33 mouse cellular contexts compared by ENCODE assay signal in genomic region chr13:37611387-37611786, GRCm38 (mm10).
"Had no signal": no experiment of that assay in that cellular context is flagged by ENCODE, and none has a peak within 500 bp of the region (broad histone marks: within the 10 kb centered on the region; RNA-seq: fewer than 3 reads in every experiment).

No protein-coding gene starts in this region.

- H3K9ac ChIP-seq: heart, embryonic 13.5 days; heart, embryonic 15.5 days; hindbrain, embryonic 12.5 days; hindbrain, embryonic 13.5 days; hindbrain, embryonic 14.5 days; hindbrain, embryonic 15.5 days; intestine, embryonic 15.5 days had no signal

- H3K27me3 ChIP-seq: heart, embryonic 13.5 days; heart, embryonic 15.5 days; hindbrain, embryonic 12.5 days; hindbrain, embryonic 13.5 days; hindbrain, embryonic 15.5 days; intestine, embryonic 15.5 days had no signal

- H3K36me3 ChIP-seq: heart, embryonic 10.5 days; heart, embryonic 13.5 days; heart, embryonic 15.5 days; hindbrain, embryonic 10.5 days; hindbrain, embryonic 12.5 days; hindbrain, embryonic 13.5 days; hindbrain, embryonic 15.5 days; intestine, embryonic 15.5 days had no signal

- H3K27ac ChIP-seq: heart, adult 2 months; heart, embryonic 10.5 days; heart, embryonic 13.5 days; heart, embryonic 15.5 days; hindbrain, embryonic 10.5 days; hindbrain, embryonic 12.5 days; hindbrain, embryonic 13.5 days; hindbrain, embryonic 14.5 days; hindbrain, embryonic 15.5 days; intestine, embryonic 15.5 days; kidney, postnatal 0 days; layer of hippocampus, adult 2 months; left cerebral cortex, adult 2 months had no signal

- H3K9me3 ChIP-seq: heart, embryonic 10.5 days; heart, embryonic 13.5 days; heart, embryonic 15.5 days; hindbrain, embryonic 10.5 days; hindbrain, embryonic 12.5 days; hindbrain, embryonic 13.5 days; hindbrain, embryonic 15.5 days; intestine, embryonic 15.5 days had no signal

- ATAC-seq: hindbrain, embryonic 16.5 days; inflammation-experienced regulatory T-cells, adult 6 months; intestine, embryonic 15.5 days; intestine, embryonic 16.5 days; intestine, postnatal 0 days had no signal

- H3K4me3 ChIP-seq: heart, adult 2 months; heart, embryonic 10.5 days; heart, embryonic 13.5 days; heart, embryonic 15.5 days; hindbrain, embryonic 10.5 days; hindbrain, embryonic 12.5 days; hindbrain, embryonic 13.5 days; hindbrain, embryonic 15.5 days; intestine, embryonic 15.5 days; layer of hippocampus, adult 2 months; left cerebral cortex, adult 2 months had no signal

- DNase-seq: heart, adult 2 months; heart, postnatal 10 days; heart, postnatal 14 days; heart, postnatal 36 days; heart, postnatal 4 days; kidney, adult 11 months; kidney, adult 2 months; kidney, adult 8-10 months; kidney, adult 9 months; kidney, postnatal 10 days; kidney, postnatal 14 days; kidney, postnatal 25 days; kidney, postnatal 36 days; kidney, postnatal 4 days; layer of hippocampus, adult 9-11 months; layer of hippocampus, postnatal 36 days had no signal

- H3K4me1 ChIP-seq: heart, embryonic 10.5 days; heart, embryonic 13.5 days; heart, embryonic 15.5 days; hindbrain, embryonic 10.5 days; hindbrain, embryonic 12.5 days; hindbrain, embryonic 13.5 days; hindbrain, embryonic 15.5 days; intestine, embryonic 15.5 days had no signal

- H3K4me2 ChIP-seq: heart, embryonic 11.5 days; heart, embryonic 13.5 days; heart, embryonic 15.5 days; hindbrain, embryonic 12.5 days; hindbrain, embryonic 13.5 days; hindbrain, embryonic 14.5 days; hindbrain, embryonic 15.5 days; intestine, embryonic 15.5 days had no signal
